Mouse (Mus musculus) adrenal gland, postnatal 4 days (tissue): ENCODE data around the gene Gabra5. TPM values are rescaled to one million over a fixed set of nuclear protein-coding genes. Genes with fewer than 3 reads are reported as not detected.

Source experiments
- DNase-seq, 2 experiments: peaks; one replicate each; pipeline ENCODE4 v3.0.0; 2021 to 2022; ENCODE audit warnings: low spot score in 2 of 2, mixed read lengths in 2 of 2
- total RNA-seq, 2 experiments: library from RNA; stranded (reverse); gene quantifications; 2 replicates each; pipeline ENCODE4 v1.2.3; 2021

The Gabra5 gene
- total RNA-seq, 2 experiments from 2014 or later, result 0.28 to 0.90 TPM

GRCm38 (mm10) chr7:57387341-57387654, 122.6 kb downstream of the Gabra5 start:
- DNase-seq, result no peak

DNA sequence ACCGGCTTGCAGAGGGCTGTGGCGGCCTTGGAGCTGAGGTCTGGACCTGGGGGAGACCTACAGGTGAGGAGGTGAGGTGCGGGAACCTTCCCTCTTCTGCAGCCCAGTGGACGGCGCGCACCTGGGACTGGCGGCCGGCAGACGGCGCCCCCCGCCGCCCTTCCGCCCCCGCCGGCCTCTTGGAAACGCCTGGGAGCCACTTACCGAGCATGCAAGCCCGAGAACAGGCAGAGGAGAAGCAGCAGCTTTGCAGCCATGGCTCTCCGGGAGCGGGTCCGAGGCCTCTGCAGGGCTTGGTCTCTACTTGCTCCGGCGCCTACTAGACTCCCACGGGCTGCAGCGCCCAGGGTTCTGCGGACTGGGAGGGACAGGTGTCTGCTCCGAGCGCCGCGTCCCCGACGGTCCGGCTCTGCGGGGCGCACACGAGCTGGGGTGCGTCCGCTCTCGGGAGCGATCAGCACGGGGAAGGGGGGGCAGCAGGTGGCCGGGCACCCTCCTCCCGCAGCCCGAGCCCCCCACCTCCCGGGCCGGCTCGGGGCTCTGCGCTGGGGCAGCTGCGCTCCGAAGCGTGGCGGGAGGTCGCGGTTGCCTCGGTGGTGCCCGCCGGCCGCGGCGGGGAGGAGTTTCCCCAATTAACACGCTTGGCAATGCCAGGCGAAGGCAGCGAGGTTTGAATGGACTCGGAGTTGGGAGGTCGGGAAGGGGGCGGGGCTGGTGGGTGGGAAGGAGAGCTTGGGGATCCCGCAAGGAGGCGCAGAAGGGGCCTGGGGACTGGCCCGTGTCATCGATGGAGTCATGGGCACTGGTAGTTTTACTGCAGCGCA, 123.1 kb downstream of the Gabra5 start, which contains the start of gene Gabrg3:
TSS of gene Gabrg3 (minus strand) at position 672 of the 824 bp plus-strand sequence.
- DNase-seq, result no peak

- no peak for DNase-seq
Measured at GRCm38 (mm10) chr7:57384112-57384511, 125.7 kb downstream of the Gabra5 start.

DNA sequence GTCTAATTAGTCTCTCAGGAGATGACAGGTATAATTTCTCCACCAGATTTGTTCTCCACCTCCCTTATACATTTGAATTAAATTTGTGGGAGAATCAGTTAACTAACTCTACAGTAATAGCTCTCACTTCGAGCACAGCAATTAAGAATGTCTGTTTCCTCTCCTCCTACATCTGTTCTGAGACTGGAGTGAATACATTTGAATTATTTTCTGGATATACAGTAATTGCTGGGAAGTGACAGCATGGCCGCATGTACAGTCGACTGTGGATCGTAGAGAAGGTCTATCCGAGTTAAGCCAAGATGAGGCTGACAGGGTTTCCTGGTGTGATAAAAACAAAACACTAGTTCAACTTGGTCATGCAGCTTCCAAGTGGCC, 143.9 kb downstream of the Gabra5 start:
- DNase-seq, result no peak

DNA sequence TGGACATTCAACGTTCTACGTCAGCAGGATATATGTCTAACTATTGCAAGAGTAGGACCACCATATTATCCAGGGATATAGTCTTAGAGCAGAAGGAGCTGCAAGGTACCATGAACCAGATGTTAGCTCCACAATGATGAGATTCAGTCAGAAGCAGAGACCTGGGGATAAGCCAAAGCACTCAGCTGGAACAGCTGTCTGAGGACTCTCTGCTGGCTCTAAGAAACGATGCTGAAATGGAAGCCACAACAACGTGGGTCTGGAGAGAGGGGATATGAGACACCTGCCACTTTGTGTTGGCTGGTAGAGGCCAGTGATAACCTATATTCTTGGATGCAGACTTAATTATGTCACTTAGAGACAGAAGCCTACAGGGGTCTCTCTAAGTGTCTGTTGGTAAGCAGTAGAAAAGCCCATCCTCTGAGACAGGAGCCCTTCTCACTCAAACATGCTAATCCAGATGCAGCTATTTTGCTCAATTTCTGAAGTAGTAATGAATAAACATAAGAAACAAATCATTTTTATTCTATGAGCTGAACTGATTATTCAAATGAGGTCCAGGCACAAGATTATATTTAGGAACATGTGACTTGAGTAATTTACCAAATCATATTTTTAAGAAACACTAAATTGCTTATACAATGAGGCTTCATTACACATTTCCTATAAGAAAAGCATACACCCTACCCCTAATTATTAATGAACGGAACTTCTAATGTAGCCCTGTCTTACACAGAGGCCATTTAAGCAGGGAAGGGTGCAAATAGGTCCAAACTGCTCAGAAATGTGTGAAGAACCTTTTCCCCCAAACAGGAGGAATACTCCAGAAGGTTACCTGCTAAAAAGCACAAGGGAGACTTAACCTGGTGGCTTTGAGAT, 144.5 kb downstream of the Gabra5 start:
- no peak for DNase-seq

- no peak for DNase-seq
Measured at GRCm38 (mm10) chr7:57363812-57364211, 146.0 kb downstream of the Gabra5 start.

DNA sequence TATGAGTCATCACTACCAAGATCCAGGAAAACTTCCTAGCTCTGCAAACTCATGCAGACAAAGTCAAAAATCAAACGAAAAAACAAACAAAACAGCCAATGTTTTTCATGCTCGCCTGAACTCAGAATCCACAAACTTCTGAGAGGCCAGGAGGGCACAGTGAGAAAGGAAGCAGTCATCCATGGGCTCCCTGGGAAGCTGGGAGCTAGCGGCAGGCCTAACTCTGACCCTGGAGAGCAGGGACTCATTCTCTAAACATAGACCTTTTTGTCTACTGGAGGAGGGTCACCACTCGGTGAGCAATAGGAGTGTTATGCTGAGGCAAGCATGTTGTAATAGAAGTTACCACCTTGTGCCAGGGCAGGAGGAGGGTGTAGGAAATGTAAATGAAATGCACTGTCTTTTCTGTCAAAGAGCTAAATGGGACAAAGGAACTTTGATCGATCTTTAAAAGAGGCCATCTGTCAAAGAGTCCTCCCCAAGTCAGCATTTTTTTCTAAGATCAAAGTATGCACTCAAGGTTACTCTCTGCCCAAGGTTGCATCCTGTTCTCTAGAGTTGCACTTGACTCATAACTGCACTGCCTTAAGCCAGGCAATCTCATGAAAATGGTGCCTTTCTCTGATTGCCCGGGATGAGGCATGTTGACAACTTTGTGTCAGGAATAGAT, 151.9 kb downstream of the Gabra5 start:
- peak in 1 of 2 experiments; percentile 7 for DNase-seq

Other genes starting within 250 kb of the Gabra5 start
- 1 to 10 TPM; 2.6 to 3.5 TPM for gene Gabrg3, start 122.9 kb downstream of the Gabra5 start, total RNA-seq
- gene Gabrb3, start 90.4 kb downstream of the Gabra5 start, total RNA-seq, result 10 to 100 TPM; 11.4 to 14.8 TPM